Mouse (Mus musculus) heart, embryonic 10.5 days (tissue): ENCODE results near the gene Crip2. TPM values are rescaled to one million over a fixed set of nuclear protein-coding genes. Genes with fewer than 3 reads are reported as not detected.

ENCODE experiments used
- DNase-seq: peaks from one replicate; pipeline ENCODE4 v3.0.0-alpha.2; 2017; ENCODE audit warnings: low spot score
- H3K27ac ChIP-seq: fragments of 300-500 bp; sonication (generic); 2 replicates; pipeline ENCODE4 v1.5.1; 2016; ENCODE audit warnings: mild to moderate bottlenecking
- H3K27me3 ChIP-seq: fragments of 300-500 bp; sonication (generic); 2 replicates; pipeline ENCODE4 v1.6.1; 2016; ENCODE audit warnings: mild to moderate bottlenecking; ENCODE audit not compliant: poor library complexity, insufficient read depth, severe bottlenecking
- H3K36me3 ChIP-seq: fragments of 300-500 bp; sonication (generic); 2 replicates; pipeline ENCODE4 v1.6.1; 2016; ENCODE audit warnings: mild to moderate bottlenecking, moderate library complexity
- H3K4me1 ChIP-seq: fragments of 300-500 bp; sonication (generic); 2 replicates; pipeline ENCODE4 v1.6.1; 2016; ENCODE audit warnings: mild to moderate bottlenecking
- H3K4me3 ChIP-seq: fragments of 300-500 bp; sonication (generic); 2 replicates; pipeline ENCODE4 v1.5.1; 2016; ENCODE audit warnings: mild to moderate bottlenecking, moderate library complexity
- H3K9me3 ChIP-seq: fragments of 300-500 bp; sonication (generic); 2 replicates; pipeline ENCODE4 v1.6.1; 2016; ENCODE audit warnings: mild to moderate bottlenecking, moderate library complexity
- WGBS: fragments of 180-500 bp; shearing (Covaris S2); methylation state at CpG from one replicate; pipeline ENCODE4 v1.1.7; 2016; 5-methylcytosine and 5-hydroxymethylcytosine counted together
- polyA plus RNA-seq: library from polyadenylated mRNA; unstranded; fragments of >200 nt; fragmentation: Nextera tagmentation; extraction: Ambion mirVana; gene quantifications from 2 replicates; pipeline ENCODE4 v1.2.1, GENCODE M21; 2016

Crip2 gene
- polyA plus RNA-seq, 1 experiment from 2014 or later, result 956 TPM

DNA sequence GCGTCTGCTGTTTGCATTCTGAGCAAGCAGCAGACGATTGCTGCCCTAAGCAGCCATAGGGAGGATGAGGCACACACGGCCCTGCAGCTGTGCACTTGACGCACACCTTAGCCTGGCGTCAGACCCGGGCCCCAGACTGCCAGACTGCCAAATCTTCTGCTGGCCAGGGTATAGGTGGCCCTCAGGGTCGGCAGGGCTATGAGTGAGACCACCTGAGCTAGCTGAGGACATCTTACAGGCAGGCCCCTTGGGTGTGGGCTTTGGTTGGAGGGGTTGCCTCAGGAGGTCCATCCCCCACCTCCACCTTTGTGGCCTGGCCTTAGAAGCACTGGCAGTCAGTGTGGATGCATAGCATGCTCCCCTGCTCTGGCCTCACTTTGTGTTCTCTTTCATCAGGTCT lies 4.6 kb upstream of the Crip2 start:
- no peaks in the 10 kb centered on the region for H3K9me3 ChIP-seq
- H3K4me1 ChIP-seq, result peaks cover 86% of the 10 kb centered on the region
- H3K4me3 ChIP-seq, result no peak overlapping the region
- no peak for DNase-seq
- no peaks in the 10 kb centered on the region for H3K27me3 ChIP-seq
- H3K36me3 ChIP-seq, result peaks cover 76% of the 10 kb centered on the region
- 84% methylated on average over 7 of the region's 7 CpGs for WGBS
- peak overlapping the region; percentile 85; the same call in 1 of the 2 replicates for H3K27ac ChIP-seq

DNA sequence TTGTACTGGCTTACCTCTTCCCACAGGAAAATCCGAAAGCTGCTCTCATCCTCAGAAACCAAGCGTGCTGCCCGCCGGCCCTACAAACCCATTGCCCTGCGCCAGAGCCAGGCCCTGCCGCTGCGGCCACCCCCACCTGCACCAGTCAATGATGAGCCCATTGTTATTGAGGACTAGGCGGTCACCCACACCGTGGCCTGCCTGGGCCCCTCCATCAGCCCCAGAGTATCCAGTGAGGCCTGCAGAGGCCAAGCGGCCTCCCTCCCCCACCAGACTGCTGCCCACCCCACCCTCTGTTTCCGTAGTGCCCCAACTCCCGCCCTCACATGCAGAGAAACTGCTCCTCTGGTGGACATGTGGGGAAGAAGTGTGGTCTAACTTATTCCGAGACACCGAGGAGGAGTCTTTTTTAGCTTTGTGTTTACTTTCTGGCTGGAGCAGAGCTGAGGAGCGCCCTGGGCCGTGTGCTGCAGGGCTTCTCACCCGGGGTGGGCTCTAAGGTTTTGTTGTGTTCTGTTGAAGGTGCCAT lies 3.5 kb upstream of the Crip2 start:
- peaks cover 88% of the 10 kb centered on the region for H3K4me1 ChIP-seq
- no peak for DNase-seq
- peak overlapping the region; percentile 85 for H3K27ac ChIP-seq
- H3K36me3 ChIP-seq, result peaks cover 64% of the 10 kb centered on the region
- no peak overlapping the region for H3K4me3 ChIP-seq
- no peaks in the 10 kb centered on the region for H3K27me3 ChIP-seq
- 72% methylated on average over 17 of the region's 17 CpGs for WGBS
- no peaks in the 10 kb centered on the region for H3K9me3 ChIP-seq

GRCm38 (mm10) chr12:113137260-113138213 lies 2.5 kb upstream of the Crip2 start:
- peak overlapping the region; percentile 91 for H3K27ac ChIP-seq
- no peak for DNase-seq
- 59% methylated on average over 18 of the region's 18 CpGs for WGBS
- H3K4me3 ChIP-seq, result no peak overlapping the region
- peaks cover 57% of the 10 kb centered on the region for H3K36me3 ChIP-seq
- H3K9me3 ChIP-seq, result no peaks in the 10 kb centered on the region
- peaks cover 90% of the 10 kb centered on the region for H3K4me1 ChIP-seq
- no peaks in the 10 kb centered on the region for H3K27me3 ChIP-seq

DNA sequence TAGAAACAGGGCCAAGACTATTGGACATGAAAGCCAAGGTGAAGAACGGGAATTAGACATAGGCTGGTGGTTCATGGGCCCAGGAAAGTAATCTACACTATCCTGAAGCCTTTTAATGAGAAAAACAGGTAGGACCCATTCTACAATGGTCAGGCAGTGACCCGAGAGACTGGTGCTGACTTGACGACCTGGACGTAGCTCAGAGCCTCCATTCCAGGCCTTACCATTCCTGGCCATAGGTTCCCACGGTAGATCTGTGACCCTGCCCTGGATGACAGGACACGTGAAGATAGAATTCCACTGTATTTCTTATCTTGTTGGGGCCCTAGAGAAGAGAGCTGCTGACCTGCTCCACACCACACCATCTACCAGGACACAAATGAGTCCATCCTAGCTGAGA lies 1.7 kb upstream of the Crip2 start:
- Histone ChIP-seq H3K36me3 (peaks cover 55% of the 10 kb centered on the region), H3K27me3 (no peaks in the 10 kb centered on the region), H3K4me1 (peaks cover 90% of the 10 kb centered on the region), H3K9me3 (no peaks in the 10 kb centered on the region), H3K4me3 (0 out of 2 replicates have a peak overlapping the region, but pooled peaks have one; percentile 82), H3K27ac (peak overlapping the region; percentile 91)
- no peak for DNase-seq
- WGBS, result 46% methylated on average over 6 of the region's 6 CpGs

DNA sequence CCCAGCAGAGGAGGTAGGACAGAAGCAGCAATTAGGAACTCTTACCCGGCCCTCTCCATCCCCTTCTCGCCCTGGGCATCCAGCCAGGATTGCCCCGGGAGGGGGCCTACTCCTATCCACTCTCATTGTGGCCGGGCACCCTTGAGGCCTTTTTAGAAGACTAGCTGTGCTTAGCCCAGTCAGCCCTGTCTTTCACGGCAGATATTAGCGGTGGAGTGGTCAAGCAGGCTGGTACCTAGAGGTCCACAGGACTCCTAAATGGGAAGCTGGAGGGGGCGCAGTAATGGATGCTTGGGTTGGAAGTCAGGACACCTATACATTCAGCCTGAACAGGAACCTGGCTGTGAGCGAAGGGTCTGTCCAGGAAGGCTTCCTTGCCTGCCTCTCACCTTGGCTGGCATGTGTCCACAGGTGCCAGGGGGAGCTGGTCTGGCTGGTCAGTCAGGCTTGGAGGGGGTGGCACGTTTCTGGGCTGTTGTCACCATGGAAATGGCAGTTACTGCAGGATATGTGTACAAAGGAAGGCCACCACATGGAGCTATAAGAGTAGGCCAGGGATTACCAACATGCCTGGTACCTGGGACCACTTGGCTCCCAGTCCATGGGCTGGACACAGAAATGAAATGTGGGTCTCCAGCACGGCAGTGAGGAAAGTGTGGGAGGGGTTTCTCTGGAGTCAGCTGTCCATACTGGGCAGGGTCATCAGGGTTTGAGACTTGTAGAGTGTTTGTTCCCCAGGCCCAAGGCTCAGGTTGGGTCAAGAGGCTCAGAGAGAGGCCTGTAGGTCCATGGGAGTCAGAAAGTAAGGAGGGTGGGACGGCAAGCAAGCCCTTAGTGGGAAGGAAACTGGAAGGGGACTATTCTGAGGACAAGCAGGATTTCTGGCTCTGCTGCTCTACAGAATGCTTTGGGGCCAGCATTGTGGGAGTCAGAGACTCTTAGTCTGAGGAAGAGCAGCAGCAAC lies 853 bp upstream of the Crip2 start:
- Histone ChIP-seq H3K27ac (peak overlapping the region; percentile 91), H3K4me3 (peak overlapping the region; percentile 82), H3K9me3 (no peaks in the 10 kb centered on the region), H3K4me1 (peaks cover 90% of the 10 kb centered on the region), H3K36me3 (peaks cover 55% of the 10 kb centered on the region), H3K27me3 (no peaks in the 10 kb centered on the region)
- 42% methylated on average over 11 of the region's 11 CpGs for WGBS
- DNase-seq, result no peak

DNA sequence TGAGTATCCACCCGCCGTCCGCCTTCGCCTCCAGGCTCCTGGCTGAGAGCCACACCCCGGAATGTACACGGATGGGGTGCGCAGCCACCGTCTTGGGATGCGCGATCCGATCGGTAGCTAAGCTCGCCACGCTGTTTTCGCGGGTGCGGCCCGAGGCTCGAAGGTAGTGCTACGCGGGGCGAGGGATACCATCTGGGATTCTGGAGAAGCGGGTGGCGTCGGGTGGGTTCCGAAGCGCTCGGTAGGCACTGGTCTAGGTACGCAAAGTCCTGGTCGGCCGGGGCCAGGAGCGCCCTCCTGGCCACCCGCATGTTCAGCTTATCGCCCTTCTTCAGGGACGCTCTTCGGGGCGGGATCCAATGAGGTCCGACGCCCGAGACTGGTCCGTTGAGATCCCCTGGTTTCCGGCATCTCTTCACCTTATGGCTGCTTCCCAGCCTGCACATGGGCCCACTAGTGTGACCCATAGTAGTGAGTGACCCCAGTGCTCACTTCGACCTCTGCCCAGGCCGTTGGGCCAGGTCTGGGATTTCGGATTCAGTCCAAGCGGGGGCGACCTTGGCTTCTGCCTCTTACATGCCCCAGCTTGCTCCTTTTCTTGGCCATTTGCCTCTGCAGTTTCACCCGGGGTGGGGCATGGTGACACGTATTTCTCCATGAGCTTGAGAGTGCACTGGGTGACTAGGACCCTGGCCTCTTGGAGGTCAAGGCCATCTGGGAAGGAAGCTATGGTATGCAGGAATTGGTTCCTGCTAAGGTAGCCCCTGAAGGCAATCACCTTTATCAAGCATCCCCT lies 778 bp downstream of the Crip2 start:
- H3K4me3 ChIP-seq, result peak overlapping the region; percentile 82
- H3K9me3 ChIP-seq, result no peaks in the 10 kb centered on the region
- WGBS, result 2% methylated on average over 49 of the region's 49 CpGs
- no peak for DNase-seq
- no peaks in the 10 kb centered on the region for H3K27me3 ChIP-seq
- peak overlapping the region; percentile 91 for H3K27ac ChIP-seq
- peaks cover 55% of the 10 kb centered on the region for H3K36me3 ChIP-seq
- peaks cover 91% of the 10 kb centered on the region for H3K4me1 ChIP-seq

- H3K27me3 ChIP-seq, result no peaks in the 10 kb centered on the region
- H3K4me1 ChIP-seq, result peaks cover 91% of the 10 kb centered on the region
- no peaks in the 10 kb centered on the region for H3K9me3 ChIP-seq
- no peak for DNase-seq
- H3K36me3 ChIP-seq, result peaks cover 49% of the 10 kb centered on the region
- H3K4me3 ChIP-seq, result peak overlapping the region; percentile 82
- H3K27ac ChIP-seq, result peak overlapping the region; percentile 91
- 28% methylated on average over 8 of the region's 8 CpGs for WGBS
Measured at GRCm38 (mm10) chr12:113141531-113141973, 1.5 kb downstream of the Crip2 start.

DNA sequence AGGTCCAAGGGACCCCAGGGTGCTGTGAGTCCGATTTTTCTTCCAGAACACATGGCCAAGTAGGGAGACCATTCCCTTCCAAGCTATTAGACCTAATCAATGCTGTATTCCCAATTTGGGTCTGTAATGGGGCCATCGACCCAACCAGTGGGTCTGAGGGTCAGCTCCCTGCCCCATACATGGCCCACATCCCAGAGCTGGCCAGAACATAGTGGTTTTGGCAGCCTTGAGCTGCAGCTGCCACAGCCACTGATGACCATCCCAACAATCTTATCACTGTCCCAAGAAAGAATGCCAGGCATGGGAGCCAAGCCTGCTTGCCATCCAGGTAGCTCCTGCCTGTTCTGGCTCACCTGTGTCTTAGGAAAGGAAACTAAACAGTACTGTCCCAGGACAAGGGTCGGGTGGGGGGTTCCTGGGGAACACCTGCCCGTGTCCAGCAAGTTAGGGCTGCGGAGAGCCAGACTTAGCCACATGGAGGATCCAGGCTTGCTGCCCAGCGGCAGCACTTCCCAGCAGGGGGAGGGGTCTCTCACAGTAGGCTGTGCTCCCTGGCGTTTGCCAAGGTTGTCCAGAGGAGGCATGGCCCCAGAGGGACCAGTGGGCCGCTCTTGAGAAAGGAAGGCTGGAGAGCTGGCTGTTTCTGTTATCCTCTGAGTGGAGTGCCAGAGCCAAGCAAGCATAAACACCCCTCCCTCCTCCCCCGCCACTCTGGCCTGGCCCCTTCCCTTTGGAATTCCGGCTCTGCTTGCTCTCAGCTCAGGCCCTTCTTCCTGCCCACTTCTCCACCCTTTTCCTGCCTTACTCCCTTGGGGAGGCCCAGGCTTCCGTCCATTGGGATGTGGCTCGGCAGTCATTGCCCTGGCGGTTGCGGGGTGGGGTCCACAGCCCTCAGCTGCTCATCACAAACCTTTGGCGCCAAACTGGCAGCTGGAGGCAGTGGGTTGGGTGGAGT lies 2.3 kb downstream of the Crip2 start:
- peaks cover 91% of the 10 kb centered on the region for H3K4me1 ChIP-seq
- WGBS, result 11% methylated on average over 15 of the region's 15 CpGs
- H3K36me3 ChIP-seq, result peaks cover 42% of the 10 kb centered on the region
- peak overlapping the region; percentile 82 for H3K4me3 ChIP-seq
- no peaks in the 10 kb centered on the region for H3K9me3 ChIP-seq
- peak; percentile 94 for DNase-seq
- H3K27me3 ChIP-seq, result no peaks in the 10 kb centered on the region
- H3K27ac ChIP-seq, result peak overlapping the region; percentile 91

DNA sequence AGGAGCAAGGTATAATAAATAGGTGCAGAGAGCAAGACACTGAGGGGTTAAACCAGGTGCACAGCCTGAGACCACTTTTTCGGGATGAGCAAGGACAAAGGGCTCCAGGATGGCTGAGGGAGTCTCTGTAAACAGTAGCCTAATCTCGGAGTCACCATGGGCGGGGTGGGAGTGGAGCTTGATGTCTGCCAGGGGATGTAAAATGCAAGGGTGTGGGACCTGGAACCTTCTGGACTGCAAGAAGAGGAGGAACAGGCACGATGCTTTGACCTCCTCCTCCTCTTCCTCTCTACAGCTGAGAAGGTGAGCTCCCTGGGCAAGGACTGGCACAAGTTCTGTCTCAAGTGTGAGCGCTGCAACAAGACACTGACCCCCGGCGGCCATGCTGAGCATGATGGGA lies 3.1 kb downstream of the Crip2 start:
- peaks cover 35% of the 10 kb centered on the region for H3K36me3 ChIP-seq

DNA sequence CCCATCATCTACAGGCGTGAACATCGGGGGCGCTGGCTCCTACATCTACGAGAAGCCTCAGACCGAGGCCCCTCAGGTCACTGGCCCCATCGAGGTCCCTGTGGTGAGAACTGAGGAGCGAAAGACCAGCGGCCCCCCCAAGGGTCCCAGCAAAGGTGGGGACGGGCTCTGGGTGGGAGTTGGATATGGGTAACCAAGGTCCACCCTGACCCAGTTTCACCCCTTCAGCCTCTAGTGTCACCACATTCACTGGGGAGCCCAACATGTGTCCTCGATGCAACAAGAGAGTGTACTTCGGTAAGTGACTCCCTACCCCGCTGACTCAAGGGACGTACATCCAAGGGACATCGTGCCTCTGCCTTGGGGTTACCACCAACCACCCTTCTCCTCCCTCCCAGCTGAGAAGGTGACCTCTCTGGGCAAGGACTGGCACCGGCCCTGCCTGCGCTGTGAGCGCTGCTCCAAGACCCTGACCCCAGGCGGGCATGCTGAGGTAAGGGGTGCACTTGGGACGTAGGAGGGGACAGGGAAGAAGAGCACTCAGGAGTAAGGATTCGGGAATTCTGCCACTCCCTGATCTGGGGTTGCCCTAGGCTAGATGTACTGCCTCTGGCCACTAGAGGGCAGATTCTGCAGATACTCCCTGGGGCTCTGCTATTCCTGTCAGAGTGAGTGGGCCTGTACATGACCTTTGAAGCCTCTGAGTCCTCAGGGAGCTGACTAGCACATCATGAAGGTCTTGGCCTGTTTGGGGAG lies 4.1 kb downstream of the Crip2 start:
- Histone ChIP-seq H3K27me3 (no peaks in the 10 kb centered on the region), H3K9me3 (no peaks in the 10 kb centered on the region), H3K36me3 (peaks cover 35% of the 10 kb centered on the region), H3K4me1 (peaks cover 89% of the 10 kb centered on the region), H3K27ac (peak overlapping the region; percentile 91; the same call in 1 of the 2 replicates), H3K4me3 (peak overlapping the region; percentile 82)
- DNase-seq, result peak; percentile 77
- WGBS, result 74% methylated on average over 20 of the region's 20 CpGs

More for the DNA sequence above, 3.1 kb downstream of the Crip2 start:
- H3K27me3 ChIP-seq, result no peaks in the 10 kb centered on the region
- H3K27ac ChIP-seq, result peak overlapping the region; percentile 91
- H3K4me3 ChIP-seq, result peak overlapping the region; percentile 82
- no peak for DNase-seq
- H3K9me3 ChIP-seq, result no peaks in the 10 kb centered on the region
- H3K4me1 ChIP-seq, result peaks cover 91% of the 10 kb centered on the region
- 39% methylated on average over 7 of the region's 7 CpGs for WGBS
